Mouse (Mus musculus) layer of hippocampus, adult 9-11 months (tissue): Measurements from ENCODE around the gene Vash2.

Source experiments
- DNase-seq: peaks from one replicate; pipeline ENCODE4 v3.0.0; 2022

The Vash2 gene

GRCm38 (mm10) chr1:190919725-190920469 lies 59.2 kb downstream of the Vash2 start:
- DNase-seq, result no peak

- DNase-seq, result peak; percentile 59
These were observed 60.2 kb downstream of the Vash2 start for GRCm38 (mm10) chr1:190918938-190919337.

- no peak for DNase-seq
These were observed 66.5 kb downstream of the Vash2 start for GRCm38 (mm10) chr1:190912623-190913022.

- peak; percentile 89 for DNase-seq
These were observed 67.5 kb downstream of the Vash2 start, which contains the start of gene Rps6kc1 for GRCm38 (mm10) chr1:190911415-190912123. Gene Rps6kc1, minus strand, starts transcription at chr1:190911770.

- no peak for DNase-seq
These were observed 68.3 kb downstream of the Vash2 start for GRCm38 (mm10) chr1:190910836-190911235.

- DNase-seq, result no peak
These were observed 74.4 kb downstream of the Vash2 start for GRCm38 (mm10) chr1:190904714-190905113.

- no peak for DNase-seq
These were observed 75.0 kb downstream of the Vash2 start for GRCm38 (mm10) chr1:190904136-190904535.

GRCm38 (mm10) chr1:190901082-190901481 lies 78.0 kb downstream of the Vash2 start:
- no peak for DNase-seq

GRCm38 (mm10) chr1:190898899-190899575 lies 80.1 kb downstream of the Vash2 start:
- no peak for DNase-seq

- DNase-seq, result no peak
These were observed 80.9 kb downstream of the Vash2 start for GRCm38 (mm10) chr1:190898186-190898585.
